Mouse (Mus musculus): ENCODE measurements around the gene Kcnmb1.

DNA sequence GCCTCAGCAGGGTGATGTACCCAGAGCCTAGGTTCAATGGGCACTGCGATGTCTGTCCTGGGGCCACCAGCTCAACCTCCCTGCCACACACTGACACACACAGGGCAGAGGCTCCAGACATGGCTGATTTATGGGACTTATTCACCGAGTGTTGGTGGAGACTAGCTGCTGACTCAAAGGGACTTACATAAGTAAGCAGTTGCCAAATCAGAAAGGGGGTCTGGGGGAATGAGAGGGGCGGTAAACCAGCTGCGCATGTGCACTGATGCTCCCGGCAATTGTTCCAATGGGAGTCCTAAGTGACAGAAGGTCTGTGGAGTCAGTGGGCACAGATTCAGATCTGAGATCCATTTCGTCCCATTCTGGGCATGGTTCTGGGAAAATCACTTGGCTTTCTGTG is 5.2 kb upstream of the Kcnmb1 start:
- TF ChIP-seq GATA1 (IDR thresholded peaks at IDR 0.05; ENCODE audit: borderline replicate concordance, low read length) (no peak), FLI1 (IDR thresholded peaks at IDR 0.05; ENCODE audit: low read length) (no peak)

Measured in megakaryocyte, embryonic 14.5 days (primary cell).